Mouse (Mus musculus): ENCODE measurements at regions not wholly inside any gene's neighbourhood (a gene's known extent, or its start where the extent isn't known, plus 50 kb on each side); places are given as distances from the start of the nearest gene placed in this dataset.

DNA sequence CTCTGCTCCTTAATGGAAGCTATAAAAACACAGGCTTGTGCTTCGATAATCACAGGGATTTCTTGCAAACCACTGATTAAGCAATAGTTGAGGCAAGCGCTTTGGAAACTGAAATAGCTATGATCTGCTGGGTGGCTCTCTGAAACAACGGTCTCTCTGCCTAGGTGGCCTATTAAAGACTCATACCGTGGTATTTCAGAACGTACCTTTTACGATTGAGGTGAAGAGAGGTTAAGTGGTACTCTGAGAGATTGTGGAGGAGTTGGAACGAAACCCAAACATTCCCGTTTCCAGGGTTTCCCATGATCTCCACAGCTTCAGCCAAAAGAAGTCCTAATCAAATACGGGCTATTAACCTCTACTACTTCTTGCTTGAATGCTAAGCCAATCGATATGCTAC is 212.2 kb downstream of the Actr3 start:
- no peaks in the 10 kb centered on the region for H3K27me3 ChIP-seq (ENCODE audit: insufficient read depth, low read length)
- no peak; the same call in 1 of the 2 replicates for ATAC-seq (ENCODE audit: insufficient read depth)
- no peak overlapping the region for H3K4me2 ChIP-seq
- no peak for TF ChIP-seq CTCF (IDR thresholded peaks at IDR 0.05; ENCODE audit: low read depth)
- H3K27ac ChIP-seq (ENCODE audit: low read depth): no peak overlapping the region
- H3K4me1 ChIP-seq (ENCODE audit: insufficient read depth): no peaks in the 10 kb centered on the region
- no peak overlapping the region for H3K4me3 ChIP-seq (ENCODE audit: low read depth, low read length)
- no peak overlapping the region for H3K9ac ChIP-seq
- WGBS: 68% methylated on average over 10 of the region's 10 CpGs
- no peaks in the 10 kb centered on the region for H3K9me3 ChIP-seq (ENCODE audit: low read depth, low read length)
- H3K36me3 ChIP-seq (ENCODE audit: insufficient read depth): no peaks in the 10 kb centered on the region
- peak; percentile 49 for DNase-seq

DNA sequence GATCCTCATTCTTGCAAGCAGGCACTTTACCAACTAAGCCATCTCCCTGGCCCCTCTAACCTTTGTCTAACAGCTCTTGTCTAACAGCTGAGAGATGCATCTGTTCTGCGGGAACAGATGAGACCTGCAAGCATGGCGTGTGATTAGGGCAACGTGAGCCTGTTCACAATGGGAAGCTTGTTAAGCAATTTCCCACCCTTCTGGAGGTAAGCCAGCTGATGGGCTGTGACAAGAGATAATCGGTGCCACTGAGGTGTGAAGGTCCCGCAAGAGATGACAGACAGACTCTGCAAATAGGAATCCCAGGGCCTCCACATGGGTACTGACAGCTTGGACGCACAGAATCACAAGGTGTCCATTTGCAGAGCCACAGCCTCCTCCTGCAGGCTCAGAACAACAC is 219.3 kb downstream of the Actr3 start:
- H3K4me3 ChIP-seq (ENCODE audit: low read depth, low read length): no peak overlapping the region
- no peak for ATAC-seq (ENCODE audit: insufficient read depth)
- no peaks in the 10 kb centered on the region for H3K36me3 ChIP-seq (ENCODE audit: insufficient read depth)
- WGBS: 71% methylated on average over 6 of the region's 6 CpGs
- H3K4me2 ChIP-seq: no peak overlapping the region
- H3K27ac ChIP-seq (ENCODE audit: low read depth): no peak overlapping the region
- no peaks in the 10 kb centered on the region for H3K4me1 ChIP-seq (ENCODE audit: insufficient read depth)
- H3K9ac ChIP-seq: no peak overlapping the region
- no peak for DNase-seq
- TF ChIP-seq CTCF (IDR thresholded peaks at IDR 0.05; ENCODE audit: low read depth): no peak
- no peaks in the 10 kb centered on the region for H3K27me3 ChIP-seq (ENCODE audit: insufficient read depth, low read length)
- H3K9me3 ChIP-seq (ENCODE audit: low read depth, low read length): no peaks in the 10 kb centered on the region

GRCm38 (mm10) chr1:125187091-125187490 is 248.4 kb downstream of the Actr3 start:
- no peaks in the 10 kb centered on the region for H3K4me1 ChIP-seq (ENCODE audit: insufficient read depth)
- H3K36me3 ChIP-seq (ENCODE audit: insufficient read depth): no peaks in the 10 kb centered on the region
- H3K4me3 ChIP-seq (ENCODE audit: low read depth, low read length): no peak overlapping the region
- TF ChIP-seq CTCF (IDR thresholded peaks at IDR 0.05; ENCODE audit: low read depth): no peak
- H3K27me3 ChIP-seq (ENCODE audit: insufficient read depth, low read length): no peaks in the 10 kb centered on the region
- no peaks in the 10 kb centered on the region for H3K9me3 ChIP-seq (ENCODE audit: low read depth, low read length)
- H3K27ac ChIP-seq (ENCODE audit: low read depth): no peak overlapping the region
- ATAC-seq (ENCODE audit: insufficient read depth) (no peak), DNase-seq (no peak)
- no peak overlapping the region for H3K4me2 ChIP-seq
- H3K9ac ChIP-seq: no peak overlapping the region
- WGBS: 69% methylated on average over 1 of the region's 1 CpGs

GRCm38 (mm10) chr1:125176124-125176937 is 259.2 kb downstream of the Actr3 start:
- Histone ChIP-seq H3K27ac (ENCODE audit: low read depth) (no peak overlapping the region), H3K9ac (no peak overlapping the region), H3K4me2 (no peak overlapping the region), H3K9me3 (ENCODE audit: low read depth, low read length) (no peaks in the 10 kb centered on the region), H3K27me3 (ENCODE audit: insufficient read depth, low read length) (no peaks in the 10 kb centered on the region), H3K4me1 (ENCODE audit: insufficient read depth) (no peaks in the 10 kb centered on the region), H3K36me3 (ENCODE audit: insufficient read depth) (no peaks in the 10 kb centered on the region), H3K4me3 (ENCODE audit: low read depth, low read length) (no peak overlapping the region)
- peak; percentile 3 for DNase-seq
- 76% methylated on average over 15 of the region's 15 CpGs for WGBS
- TF ChIP-seq CTCF (IDR thresholded peaks at IDR 0.05; ENCODE audit: low read depth): no peak
- 0 out of 2 replicates have a peak, but pooled peaks have one; percentile 38 for ATAC-seq (ENCODE audit: insufficient read depth)

GRCm38 (mm10) chr1:125174725-125175124 is 260.8 kb downstream of the Actr3 start:
- Histone ChIP-seq H3K4me3 (ENCODE audit: low read depth, low read length) (no peak overlapping the region), H3K36me3 (ENCODE audit: insufficient read depth) (no peaks in the 10 kb centered on the region), H3K4me2 (no peak overlapping the region), H3K9me3 (ENCODE audit: low read depth, low read length) (no peaks in the 10 kb centered on the region), H3K9ac (no peak overlapping the region), H3K4me1 (ENCODE audit: insufficient read depth) (no peaks in the 10 kb centered on the region), H3K27ac (ENCODE audit: low read depth) (no peak overlapping the region), H3K27me3 (ENCODE audit: insufficient read depth, low read length) (no peaks in the 10 kb centered on the region)
- ATAC-seq (ENCODE audit: insufficient read depth) (no peak), DNase-seq (no peak)
- TF ChIP-seq CTCF (IDR thresholded peaks at IDR 0.05; ENCODE audit: low read depth): no peak
- 87% methylated on average over 13 of the region's 13 CpGs for WGBS

DNA sequence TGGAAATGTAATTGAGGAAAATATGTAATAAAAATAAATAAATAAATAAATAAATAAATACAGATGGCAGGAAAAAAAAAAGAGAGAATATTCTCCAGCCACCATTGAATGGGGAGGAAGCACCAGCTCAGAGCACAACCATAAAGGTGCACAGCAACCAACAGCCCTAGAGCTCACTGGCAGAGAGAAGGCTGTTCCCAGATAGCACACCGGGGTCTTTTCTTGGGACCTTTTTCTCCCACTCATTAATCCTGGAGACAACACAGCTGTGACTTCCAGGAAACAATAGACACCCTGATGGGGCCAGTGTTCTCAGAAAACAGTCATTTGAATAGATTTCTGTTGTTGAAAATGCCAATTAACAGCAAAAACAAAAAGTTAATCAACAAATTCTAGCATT is 263.1 kb downstream of the Actr3 start:
- no peak overlapping the region for H3K27ac ChIP-seq (ENCODE audit: low read depth)
- no peaks in the 10 kb centered on the region for H3K4me1 ChIP-seq (ENCODE audit: insufficient read depth)
- no peaks in the 10 kb centered on the region for H3K27me3 ChIP-seq (ENCODE audit: insufficient read depth, low read length)
- WGBS: 85% methylated on average over 1 of the region's 1 CpGs
- no peaks in the 10 kb centered on the region for H3K9me3 ChIP-seq (ENCODE audit: low read depth, low read length)
- TF ChIP-seq CTCF (IDR thresholded peaks at IDR 0.05; ENCODE audit: low read depth): no peak
- ATAC-seq (ENCODE audit: insufficient read depth) (no peak), DNase-seq (no peak)
- no peak overlapping the region for H3K9ac ChIP-seq
- H3K36me3 ChIP-seq (ENCODE audit: insufficient read depth): no peaks in the 10 kb centered on the region
- H3K4me3 ChIP-seq (ENCODE audit: low read depth, low read length): no peak overlapping the region
- no peak overlapping the region for H3K4me2 ChIP-seq

DNA sequence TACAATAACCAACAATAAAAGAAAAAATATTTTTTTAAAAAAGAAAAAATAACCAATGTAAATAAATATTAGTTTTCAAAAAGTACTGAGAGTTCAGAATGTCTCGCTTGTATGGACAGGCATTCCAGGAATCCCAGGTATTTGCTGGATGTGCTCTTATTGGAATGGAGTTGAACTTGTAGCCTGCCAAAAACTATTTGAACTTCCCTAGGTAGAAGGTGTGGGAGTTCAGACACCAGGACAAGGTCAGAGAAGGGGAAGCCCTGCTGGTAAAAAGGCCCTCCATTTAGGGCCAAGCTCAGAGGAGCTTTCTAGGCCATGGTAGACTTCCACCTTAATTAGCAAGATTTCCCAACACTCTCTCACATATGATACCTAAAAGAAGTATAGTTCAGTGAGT is 270.3 kb downstream of the Actr3 start:
- Histone ChIP-seq H3K4me3 (ENCODE audit: low read depth, low read length) (no peak overlapping the region), H3K27ac (ENCODE audit: low read depth) (no peak overlapping the region), H3K9ac (no peak overlapping the region), H3K27me3 (ENCODE audit: insufficient read depth, low read length) (no peaks in the 10 kb centered on the region), H3K36me3 (ENCODE audit: insufficient read depth) (no peaks in the 10 kb centered on the region), H3K9me3 (ENCODE audit: low read depth, low read length) (no peaks in the 10 kb centered on the region), H3K4me2 (no peak overlapping the region), H3K4me1 (ENCODE audit: insufficient read depth) (no peaks in the 10 kb centered on the region)
- WGBS: 69% methylated on average over 1 of the region's 1 CpGs
- no peak for TF ChIP-seq CTCF (IDR thresholded peaks at IDR 0.05; ENCODE audit: low read depth)
- ATAC-seq (ENCODE audit: insufficient read depth) (no peak), DNase-seq (no peak)
